Mouse (Mus musculus): ENCODE data around the gene Ndufv1.
A peak's percentile ranks its signal among the peaks of the same experiment; 100 is the strongest.
"Not testable (repeated sequence)": the region's sequence is repeated elsewhere in the genome, so short reads cannot be mapped to it uniquely, and the experiment has no call there.

Gene Ndufv1

GRCm38 (mm10) chr19:4012432-4013022 is at the start of gene Ndufv1:
TSS of gene Ndufv1 (minus strand) at chr19:4012806.
- DNase-seq, result peak; percentile 94 to 95

DNA sequence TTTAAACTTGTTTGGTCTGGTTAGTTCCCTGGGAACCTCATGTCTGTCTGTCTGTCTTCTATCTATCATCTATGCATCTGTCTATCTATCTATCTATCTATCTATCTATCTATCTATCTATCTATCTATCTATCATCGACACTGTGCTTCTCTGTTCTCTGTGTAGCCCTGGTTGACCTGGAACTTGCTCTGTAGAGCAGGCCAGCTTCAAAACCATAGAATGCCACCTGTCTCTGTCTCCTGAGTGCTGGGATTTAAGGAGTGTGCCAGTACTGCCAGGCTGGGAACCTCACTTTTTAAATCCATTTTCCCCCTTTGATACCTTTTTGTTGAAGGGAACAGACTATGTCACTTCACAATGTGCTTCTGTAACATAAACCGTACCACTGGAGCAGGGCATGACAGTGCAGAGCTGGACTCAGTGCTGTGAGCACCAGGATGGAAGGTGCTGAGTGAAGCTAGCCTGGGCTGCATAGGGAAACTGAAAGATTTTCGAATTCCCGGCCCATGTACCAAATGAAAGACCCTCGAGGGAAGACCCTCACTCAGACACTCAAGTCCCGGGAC is 48.4 kb upstream of the Ndufv1 start:
- no peak for DNase-seq

DNA sequence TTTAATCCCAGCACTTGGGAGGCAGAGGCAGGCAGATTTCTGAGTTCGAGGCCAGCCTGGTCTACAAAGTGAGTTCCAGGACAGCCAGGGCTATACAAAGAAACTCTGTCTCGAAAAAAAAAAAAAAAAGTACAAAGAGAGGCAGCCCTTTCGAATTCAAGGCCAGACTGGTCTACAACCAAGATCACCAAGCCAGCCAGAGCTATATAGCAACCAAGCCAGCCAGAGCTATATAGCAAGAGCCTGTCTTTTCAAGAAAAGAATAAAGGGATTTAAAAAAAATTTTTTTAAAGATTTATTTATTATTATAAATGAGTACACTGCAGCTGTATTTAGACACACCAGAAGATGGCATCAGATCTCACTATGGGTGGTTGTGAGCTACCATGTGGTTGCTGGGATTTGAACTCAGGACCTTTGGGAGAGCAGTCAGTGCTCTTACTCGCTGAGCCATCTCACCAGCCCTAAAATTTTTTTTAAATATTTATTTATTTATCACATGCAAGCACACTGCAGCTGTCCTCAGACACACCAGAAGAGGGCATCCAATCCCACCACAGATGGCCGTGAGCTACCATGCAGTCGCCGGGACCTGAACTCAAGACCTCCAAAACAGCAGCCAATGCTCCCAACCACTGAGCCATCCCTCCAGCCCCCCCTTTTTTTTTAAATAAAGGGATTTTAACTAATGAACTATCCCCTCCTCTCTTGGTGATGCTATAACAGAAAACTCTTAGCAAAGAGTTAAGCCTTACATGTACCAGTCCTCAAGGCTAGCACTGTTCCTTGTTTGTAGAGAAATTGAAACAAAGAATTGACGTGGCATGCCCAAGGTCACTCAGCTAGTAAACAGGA is 47.7 kb upstream of the Ndufv1 start:
- not testable (repeated sequence) for DNase-seq

- DNase-seq, result no peak
Measured at GRCm38 (mm10) chr19:4059069-4059740, 46.6 kb upstream of the Ndufv1 start, which contains the start of gene Gstp3. TSS of gene Gstp3 (minus strand) at chr19:4059569.

DNA sequence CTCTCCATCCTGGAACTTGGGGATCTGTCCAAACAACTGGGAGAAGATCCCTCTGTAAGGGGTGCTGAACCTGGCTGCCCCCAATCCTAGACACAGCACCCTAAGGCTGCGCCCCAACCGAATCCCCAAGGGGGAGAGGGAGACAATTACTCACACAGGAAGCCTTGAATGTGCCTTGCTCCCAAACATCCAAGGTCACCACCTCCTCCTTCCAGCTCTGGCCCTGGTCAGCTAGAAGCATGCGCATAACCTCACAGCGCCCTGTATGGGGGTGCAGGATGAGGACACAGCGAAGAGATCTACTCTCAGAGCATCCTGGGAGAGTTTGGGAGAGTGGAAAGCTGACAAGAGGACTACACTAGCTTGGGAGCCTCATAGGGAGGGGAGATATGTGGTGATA is 46.0 kb upstream of the Ndufv1 start:
- DNase-seq, result no peak

- no peak for DNase-seq
Measured at GRCm38 (mm10) chr19:4057962-4058361, 45.4 kb upstream of the Ndufv1 start.

GRCm38 (mm10) chr19:4057389-4057788 is 44.8 kb upstream of the Ndufv1 start:
- DNase-seq, result no peak

- no peak for DNase-seq
Measured at GRCm38 (mm10) chr19:4056727-4057126, 44.1 kb upstream of the Ndufv1 start.

- DNase-seq, result no peak
Measured at GRCm38 (mm10) chr19:4055947-4056693, 43.5 kb upstream of the Ndufv1 start.

DNA sequence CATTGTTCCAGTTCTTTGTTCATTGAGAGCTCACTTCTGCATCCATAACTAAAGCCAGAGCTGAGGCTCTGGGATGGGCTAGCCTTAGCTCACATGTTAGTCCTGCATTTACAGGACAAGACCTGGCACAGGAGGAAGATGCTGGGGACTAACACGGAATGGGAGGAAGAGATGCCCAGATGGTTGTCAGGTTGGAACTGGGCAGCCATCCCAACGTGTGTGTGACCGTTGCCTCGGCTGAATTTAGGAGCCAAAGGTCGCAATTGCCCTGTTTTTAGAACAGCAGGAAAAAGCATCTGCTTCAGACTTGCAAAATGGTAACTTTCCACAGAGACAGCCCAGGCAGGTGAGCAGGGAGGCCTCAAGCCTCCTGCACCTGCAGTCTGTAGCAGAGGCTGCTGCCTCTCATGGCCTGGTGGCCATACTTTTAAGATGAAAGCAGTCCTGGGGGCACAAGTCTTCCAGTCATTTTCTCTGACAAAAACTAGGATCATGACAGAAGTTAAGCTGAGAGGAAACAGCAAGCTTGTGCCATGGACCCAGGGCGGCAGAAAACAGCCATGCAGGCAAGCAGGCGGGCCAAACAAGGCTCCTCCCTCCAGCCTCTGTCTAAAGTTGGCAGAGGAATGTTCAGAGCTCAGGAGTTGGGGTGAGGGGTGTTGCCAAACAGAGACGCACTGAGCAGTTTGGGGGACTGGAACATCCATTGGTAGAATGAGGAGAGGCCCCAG is 42.8 kb upstream of the Ndufv1 start:
- DNase-seq, result no peak

- no peak for DNase-seq
Measured at GRCm38 (mm10) chr19:4054613-4055012, 42.0 kb upstream of the Ndufv1 start.

GRCm38 (mm10) chr19:4052516-4053030 is 40.0 kb upstream of the Ndufv1 start:
- peak in 1 of 2 experiments; percentile 13 for DNase-seq

DNA sequence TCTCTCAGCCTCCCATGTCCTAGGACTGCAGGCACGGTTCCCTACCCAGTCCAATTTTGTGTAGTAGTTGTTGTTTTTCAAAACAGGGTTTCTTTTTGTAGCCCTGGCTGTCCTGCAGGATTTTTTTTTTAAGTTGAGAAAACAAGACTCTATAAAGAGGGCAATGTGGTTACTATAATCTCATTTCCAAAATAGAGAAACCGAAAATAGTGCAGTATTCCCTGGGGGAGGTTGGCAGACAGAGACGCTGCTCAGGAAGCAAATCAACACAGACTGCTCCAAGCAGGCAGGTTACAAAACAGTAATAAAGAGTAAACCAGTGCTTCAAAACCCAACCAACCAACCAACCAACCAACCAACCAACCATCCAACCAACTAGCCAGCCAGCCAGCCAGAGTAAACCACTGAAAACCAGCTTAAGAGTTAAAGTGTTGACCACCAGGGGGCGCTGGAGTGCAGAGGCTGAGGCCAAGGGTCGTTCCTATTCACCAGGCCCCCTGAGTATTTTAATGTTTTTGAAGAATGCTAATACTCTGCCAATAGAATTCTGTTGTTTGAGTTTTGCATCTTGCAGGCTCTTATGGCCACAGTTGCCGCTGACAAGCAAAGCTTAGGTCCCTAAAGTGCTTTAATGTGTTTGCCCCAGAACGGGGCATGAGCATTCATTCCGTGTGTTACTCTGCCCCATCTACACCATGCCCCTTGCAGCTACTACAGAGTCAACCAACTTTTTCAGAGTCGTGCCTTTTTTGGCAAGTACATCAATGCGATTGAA is 39.3 kb upstream of the Ndufv1 start:
- DNase-seq, result peak; percentile 87

DNA sequence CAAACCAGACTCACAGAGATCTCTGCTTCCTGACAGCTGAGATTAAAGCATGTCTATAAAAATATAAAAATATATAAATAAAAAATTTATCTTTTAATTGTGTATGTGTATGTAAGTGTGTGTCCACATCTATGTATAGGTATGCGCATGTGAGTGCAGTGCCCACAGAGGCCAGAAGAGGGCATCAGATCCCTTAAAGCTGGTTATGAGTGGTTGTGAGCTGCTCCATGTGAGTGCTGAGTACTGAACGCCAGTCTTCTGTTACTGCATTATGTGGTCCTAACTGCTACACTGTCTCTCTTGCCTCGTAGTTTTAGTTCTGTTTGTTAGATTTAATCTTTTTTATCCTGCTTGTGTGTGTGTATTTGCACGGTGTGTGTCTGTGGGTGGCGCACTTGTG is 38.4 kb upstream of the Ndufv1 start:
- DNase-seq, result peak; percentile 30 to 33

GRCm38 (mm10) chr19:4049069-4049468 is 36.5 kb upstream of the Ndufv1 start:
- not testable (repeated sequence) for DNase-seq

GRCm38 (mm10) chr19:4047859-4048258 is 35.3 kb upstream of the Ndufv1 start:
- DNase-seq, result peak; percentile 93 to 94

- DNase-seq, result no peak
Measured at GRCm38 (mm10) chr19:4046866-4047254, 34.3 kb upstream of the Ndufv1 start.

DNA sequence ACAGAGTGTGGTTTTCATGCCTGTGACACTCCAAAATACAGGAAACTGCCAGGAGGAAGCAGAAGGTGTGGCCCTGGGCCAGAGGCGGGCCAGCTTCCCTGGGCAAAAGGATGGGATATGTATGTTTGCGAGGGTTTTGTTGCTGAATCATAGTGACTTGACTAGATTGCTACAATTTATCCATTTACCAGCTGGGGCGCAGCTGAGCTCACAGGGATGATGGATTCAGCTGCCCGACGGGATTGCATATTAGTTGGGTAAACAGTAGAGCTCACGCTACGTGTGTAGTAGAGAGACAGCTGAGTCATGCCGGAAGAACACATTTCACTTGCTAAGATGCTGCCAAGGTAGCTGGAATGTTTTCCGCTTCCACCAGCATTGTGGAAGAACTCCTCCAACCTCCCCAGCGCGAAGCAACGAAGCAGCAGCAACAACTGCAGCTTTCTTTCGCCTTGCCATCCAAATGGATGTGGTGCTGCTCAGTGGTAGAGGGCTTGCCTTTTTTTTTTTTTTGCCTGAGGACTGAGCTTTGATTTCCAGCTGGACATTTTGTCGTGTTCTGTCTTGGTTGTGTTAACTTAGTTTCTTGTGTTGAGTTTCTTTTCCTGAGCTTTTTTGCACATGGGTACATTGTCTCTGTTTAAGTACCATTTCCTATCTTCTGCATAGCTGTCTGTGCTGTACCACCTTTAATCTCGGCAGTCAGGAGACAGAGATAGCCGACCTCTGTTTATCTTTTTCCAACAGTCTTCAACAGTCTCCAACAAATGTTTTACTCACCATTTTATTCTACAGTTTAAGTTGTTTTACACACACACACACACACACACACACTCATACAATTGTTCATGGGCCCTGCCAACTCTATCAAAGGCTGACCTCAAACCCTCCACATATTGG is 33.6 kb upstream of the Ndufv1 start, which contains the start of gene Gstp2:
Gene Gstp2, minus strand, starts transcription at position 58 of the 900 bp plus-strand sequence.
- DNase-seq, result no peak

DNA sequence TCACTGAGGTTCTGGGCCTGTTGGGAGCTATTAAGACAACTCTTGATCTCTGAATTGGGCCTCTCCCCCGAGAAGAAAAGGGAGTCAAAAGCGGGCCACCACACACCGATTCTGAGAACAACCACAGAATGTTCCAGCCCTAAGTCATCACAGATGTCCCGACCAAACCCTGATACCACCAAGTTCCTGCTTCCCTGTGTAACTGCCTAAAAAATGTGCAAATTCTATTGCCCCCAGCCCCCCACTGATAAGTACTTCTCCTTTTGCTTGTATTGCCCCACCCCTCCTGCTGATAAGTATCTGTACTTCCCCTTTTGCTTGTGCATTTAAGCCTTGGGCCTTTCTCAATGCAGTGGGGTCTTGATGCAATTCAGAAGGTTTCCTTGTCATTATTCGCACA is 31.5 kb upstream of the Ndufv1 start:
- peak in 1 of 2 experiments; percentile 28 for DNase-seq

GRCm38 (mm10) chr19:4042124-4042523 is 29.5 kb upstream of the Ndufv1 start:
- DNase-seq, result peak in 1 of 2 experiments; percentile 17

Measured in B cell, adult 2 months (primary cell).